Mouse (Mus musculus) cerebellum, adult 8-10 months (tissue): ENCODE results near the gene Cops4.

Experiments used
- DNase-seq: peaks from one replicate; pipeline ENCODE4 v3.0.0; 2022

Gene Cops4

DNA sequence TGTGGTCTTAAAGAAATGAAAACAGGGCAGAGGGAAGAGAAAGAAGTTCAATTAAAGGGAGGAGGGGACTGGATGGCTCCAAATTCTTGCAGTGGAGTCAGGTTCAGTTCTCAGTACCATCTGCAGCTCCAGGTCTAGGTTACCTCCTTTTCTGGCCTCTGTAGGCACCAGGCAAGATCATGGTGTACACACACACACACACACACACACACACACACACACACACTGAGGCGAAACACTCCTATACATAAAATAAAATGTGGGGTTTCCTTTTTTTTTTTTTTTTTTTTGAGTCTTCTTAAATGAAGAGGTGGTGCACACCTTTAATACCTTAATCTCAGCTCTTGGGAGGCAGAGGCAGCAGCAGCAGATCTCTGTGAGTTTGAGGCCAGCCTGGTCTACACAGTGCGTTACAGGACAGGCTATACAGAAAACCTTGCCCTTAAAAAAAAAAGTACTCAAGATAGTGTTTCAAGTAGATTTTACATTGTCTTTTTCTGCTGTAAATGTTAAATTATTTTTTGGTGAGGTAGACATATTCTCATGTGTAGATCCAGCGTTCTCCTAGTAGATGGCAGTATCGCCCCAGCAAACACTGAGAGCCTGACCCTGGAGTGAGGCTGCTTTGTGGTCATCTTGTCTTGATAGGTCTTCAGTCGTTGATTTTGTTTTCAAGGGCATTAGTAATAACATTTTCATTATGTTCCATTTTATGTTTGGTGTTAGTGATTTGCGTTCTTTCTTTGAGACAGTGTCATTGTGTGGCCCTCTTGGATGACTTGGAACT lies 28.4 kb downstream of the Cops4 start:
- no peak for DNase-seq

GRCm38 (mm10) chr5:100548236-100548635 lies 30.1 kb downstream of the Cops4 start:
- DNase-seq: no peak

- DNase-seq: no peak
Observed at GRCm38 (mm10) chr5:100549311-100549710, 31.2 kb downstream of the Cops4 start.

DNA sequence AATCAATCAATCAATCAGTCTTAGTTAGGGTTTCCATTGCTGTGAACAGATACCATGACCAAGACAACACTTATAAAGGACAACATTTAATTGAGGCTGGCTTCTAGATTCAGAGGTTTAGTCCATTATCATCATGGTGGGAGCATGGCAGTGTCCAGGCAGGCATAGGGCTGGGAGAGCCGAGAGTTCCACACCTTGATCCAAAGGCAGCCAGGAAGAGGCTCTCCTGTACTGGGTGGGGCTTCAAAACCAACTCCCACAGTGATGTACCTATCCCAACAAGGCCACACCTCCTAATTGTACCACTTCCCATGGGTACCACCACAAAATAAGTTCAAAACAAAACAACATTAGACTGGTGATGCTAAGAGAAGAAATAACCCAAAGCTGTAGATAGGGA lies 32.0 kb downstream of the Cops4 start:
- DNase-seq: no peak

GRCm38 (mm10) chr5:100551952-100552351 lies 33.8 kb downstream of the Cops4 start:
- DNase-seq: no peak

DNA sequence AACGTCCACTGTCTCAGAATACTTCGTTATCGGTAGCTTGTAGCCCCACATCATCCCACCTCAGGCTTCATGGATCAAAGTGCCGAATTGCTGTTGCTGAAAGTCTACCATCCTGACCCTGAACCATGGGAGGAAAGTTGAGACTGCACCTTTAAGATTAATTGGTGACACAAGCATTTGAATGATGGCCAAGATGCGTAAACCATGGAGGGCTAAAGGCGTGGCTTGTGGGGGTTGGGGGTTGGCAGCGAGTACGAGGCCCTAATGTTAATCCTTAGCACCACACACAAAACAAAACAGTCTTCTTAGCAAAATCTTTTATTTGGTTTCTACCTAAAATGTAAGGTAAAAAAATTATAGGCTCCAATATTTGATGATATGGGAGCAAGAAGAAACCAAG lies 35.3 kb downstream of the Cops4 start:
- no peak for DNase-seq

- DNase-seq: no peak
Observed at GRCm38 (mm10) chr5:100557019-100557418, 38.9 kb downstream of the Cops4 start.

GRCm38 (mm10) chr5:100557537-100557936 lies 39.4 kb downstream of the Cops4 start:
- DNase-seq: no peak

DNA sequence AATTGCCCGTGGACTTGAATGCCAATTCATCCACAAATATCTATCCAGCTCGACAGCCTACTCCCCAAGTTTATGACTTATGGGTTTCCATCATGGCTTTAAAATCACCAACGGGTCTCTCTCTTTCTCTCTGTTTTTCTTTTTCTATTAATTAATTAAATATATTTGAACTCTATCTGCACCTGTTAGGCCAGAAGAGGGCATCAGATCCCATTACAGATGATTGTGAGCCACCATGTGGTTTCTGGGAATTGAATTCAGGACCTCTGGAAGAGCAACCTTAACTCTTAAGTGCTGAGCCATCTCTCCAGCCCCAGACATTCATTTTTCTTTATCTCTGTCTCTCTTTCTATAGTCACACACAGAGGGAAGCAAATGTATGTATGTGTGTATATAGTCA lies 40.7 kb downstream of the Cops4 start:
- DNase-seq: no peak

GRCm38 (mm10) chr5:100559357-100559756 lies 41.2 kb downstream of the Cops4 start:
- DNase-seq: no peak

GRCm38 (mm10) chr5:100562702-100563101 lies 44.6 kb downstream of the Cops4 start:
- no peak for DNase-seq

DNA sequence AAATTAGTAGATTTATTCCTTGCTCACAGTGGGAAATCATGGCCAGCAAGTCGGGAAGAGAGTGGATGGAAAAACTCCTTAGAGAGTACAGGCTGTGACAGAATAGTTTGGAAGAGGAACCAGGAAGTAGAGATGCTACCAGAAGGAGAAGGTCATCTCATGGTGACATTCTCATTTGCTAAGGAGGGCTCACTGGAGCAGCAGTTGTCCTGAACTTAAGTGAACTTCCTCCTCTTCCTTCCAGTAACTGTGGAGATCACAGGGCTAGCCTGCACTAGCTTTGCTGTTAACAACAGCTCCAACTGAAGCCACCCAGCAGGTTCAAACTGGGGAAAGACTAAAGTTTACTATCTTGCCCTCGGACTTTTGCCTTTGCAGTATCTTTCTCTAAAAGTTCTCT lies 48.7 kb downstream of the Cops4 start:
- DNase-seq: no peak

DNA sequence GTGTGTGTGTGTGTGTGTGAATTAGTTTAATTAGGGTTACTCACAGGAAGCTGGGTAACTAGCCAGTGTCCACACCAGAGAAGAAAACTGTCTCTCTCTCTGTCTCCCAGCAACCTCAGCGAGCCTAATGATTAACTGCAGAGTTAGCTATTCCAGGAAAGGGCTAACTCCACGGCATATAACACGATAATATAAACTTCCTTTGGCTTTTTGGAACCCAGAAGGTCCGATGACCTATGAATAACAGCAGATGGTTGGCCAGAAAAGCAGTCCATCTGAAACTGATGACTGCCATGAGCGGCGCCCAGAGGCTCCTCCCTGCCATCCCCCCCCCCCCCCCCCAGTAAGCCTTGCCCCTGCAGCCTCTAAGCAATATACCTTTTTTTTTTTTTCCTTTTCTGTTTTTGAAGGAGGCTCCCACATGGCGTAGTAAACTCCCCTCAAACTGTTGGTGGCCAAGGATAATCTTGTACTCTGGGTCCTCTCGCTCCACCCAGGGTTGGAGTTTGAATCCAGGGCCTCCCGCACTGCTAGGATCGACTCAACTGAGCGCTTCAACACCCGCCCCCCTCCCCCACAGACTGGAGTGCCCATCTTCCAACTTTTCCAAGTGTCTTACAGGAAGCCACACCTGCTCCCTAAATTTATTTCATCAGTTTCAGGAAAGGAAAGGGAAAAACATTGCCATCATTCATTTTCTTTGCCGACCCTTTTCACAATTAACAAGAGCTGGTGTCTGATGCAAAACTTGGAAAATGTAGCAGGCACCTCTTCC lies 49.3 kb downstream of the Cops4 start:
- DNase-seq: no peak

DNA sequence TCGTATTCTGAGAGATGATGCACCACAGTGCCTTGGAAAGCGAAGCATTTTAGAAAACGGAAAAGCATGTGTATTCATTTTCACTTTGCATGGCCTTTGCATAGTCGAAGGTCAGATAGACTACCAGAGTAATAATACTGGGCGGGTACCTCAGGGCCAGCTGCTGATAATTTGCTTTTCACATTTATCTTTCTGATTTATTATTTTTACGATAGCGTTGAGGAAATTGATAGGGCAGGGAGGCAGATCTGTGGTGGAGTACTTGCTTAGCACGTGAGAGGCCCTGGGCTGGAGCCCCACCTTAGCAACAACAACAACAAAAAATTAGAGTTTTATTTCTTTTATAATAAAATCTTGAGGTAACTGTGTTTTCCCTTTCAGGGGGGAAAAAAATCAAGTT lies 50.1 kb downstream of the Cops4 start:
- DNase-seq: no peak

DNA sequence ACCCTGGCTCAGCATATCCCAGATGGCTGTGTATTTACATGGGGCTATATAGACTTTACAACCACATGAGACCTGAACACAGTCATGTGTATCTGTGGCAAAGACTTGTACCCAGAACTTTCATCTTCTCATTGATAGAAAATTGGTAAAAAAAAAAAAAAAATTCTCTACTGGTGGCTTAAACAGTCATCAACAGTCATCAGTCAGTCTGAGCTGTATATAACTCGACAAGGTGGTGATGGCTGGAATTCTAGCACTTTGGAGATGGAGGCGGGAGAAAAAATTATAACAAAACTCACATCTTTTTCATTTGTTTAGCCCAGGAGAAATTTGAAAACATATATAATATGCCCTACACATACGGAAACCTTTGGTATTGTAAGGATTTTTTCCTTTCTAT lies 50.7 kb downstream of the Cops4 start:
- DNase-seq: no peak

GRCm38 (mm10) chr5:100569250-100569934 lies 51.3 kb downstream of the Cops4 start:
- no peak for DNase-seq

- DNase-seq: no peak
Observed at GRCm38 (mm10) chr5:100569997-100570595, 52.0 kb downstream of the Cops4 start.

GRCm38 (mm10) chr5:100570716-100571115 lies 52.6 kb downstream of the Cops4 start:
- DNase-seq: no peak

DNA sequence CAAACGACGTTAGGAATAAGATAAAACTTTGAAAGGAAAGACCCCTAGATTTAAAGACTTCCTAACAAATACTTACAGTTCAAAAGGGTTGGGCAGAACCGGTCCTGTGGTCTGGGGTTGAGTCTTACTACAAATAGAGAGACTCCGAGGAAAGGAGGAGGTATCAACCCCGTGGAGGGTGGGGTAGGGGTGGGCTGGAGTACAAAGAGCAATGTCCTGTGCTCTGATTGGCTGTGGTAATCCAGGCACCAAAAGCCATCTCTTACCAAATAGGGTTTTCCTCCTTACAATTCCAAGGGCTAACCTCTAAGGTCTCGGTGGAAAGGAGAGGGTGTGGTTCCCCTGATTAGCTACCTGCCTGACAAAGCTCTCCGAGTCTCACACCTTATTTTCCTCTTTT lies 54.0 kb downstream of the Cops4 start, which contains the start of gene Plac8:
Plac8 (minus strand) TSS at position 177 of the 400 bp plus-strand sequence.
- no peak for DNase-seq

DNA sequence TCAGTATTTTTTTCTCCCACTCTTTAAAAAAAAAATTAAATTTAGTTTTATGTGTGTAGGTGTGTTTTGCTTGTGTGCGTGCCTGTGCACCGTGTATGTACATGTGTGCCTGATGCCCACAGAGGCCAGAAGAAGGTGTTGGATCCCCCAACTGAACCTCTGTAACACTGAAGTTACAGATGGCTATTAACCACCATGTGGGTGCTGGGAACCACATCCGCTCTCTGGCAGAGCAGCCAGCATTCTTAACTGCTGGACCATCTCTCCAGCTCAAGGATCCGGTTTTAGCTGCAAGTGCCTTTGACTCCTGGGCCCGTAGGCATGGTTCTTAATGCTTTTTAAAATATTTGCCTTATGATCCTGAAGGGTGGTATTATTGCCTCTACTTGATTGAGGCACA lies 55.1 kb downstream of the Cops4 start:
- no peak for DNase-seq

- no peak for DNase-seq
Observed at GRCm38 (mm10) chr5:100574771-100575170, 56.7 kb downstream of the Cops4 start.

GRCm38 (mm10) chr5:100578863-100579411 lies 60.8 kb downstream of the Cops4 start:
- no peak for DNase-seq
